ENCODE assay signal across 17 mouse cellular contexts in the genomic region with DNA sequence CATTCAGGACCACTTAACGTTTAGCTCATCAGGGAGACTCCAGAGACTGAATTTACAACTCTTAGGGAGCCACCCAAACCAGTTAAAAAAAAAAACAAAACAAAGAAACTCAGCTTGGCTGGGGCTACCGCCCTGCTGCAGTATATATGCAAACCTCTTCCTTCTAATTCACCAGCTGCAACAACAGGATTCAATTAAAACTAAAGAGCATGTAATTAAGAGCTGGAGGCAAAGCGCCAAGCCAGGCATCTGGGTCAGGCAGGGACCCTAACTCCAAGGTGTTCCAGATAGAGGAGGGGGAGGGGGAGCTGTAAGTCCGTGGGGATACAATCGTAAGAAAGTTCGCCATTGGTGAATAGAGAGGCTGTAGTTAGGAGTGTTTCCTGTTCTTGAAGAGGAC. TPM values are rescaled to one million over a fixed set of nuclear protein-coding genes. Genes with fewer than 3 reads are reported as not detected.
DNase-seq lines count a peak whose midpoint lies in the region; ATAC-seq and TF ChIP-seq lines count a peak whose summit lies in the region.
"Had no signal": no experiment of that assay in that cellular context is flagged by ENCODE, and none has a peak within 500 bp of the region (broad histone marks: within the 10 kb centered on the region; RNA-seq: fewer than 3 reads in every experiment).

No protein-coding gene starts in this region.

- no peak for TF ChIP-seq POLR2A in kidney, adult 2 months (IDR thresholded peaks at IDR 0.05; ENCODE audit: low read depth, low read length)

- H3K4me1 ChIP-seq in kidney, embryonic 14.5 days (ENCODE audit: control insufficient read depth, insufficient read depth, low read length), result no peaks in the 10 kb centered on the region
- H3K4me1 ChIP-seq in kidney, adult 2 months (ENCODE audit: control insufficient read depth, insufficient read depth, low read length), result no peaks in the 10 kb centered on the region
- H3K4me1 ChIP-seq in limb, embryonic 10.5 days, result peaks cover 22% of the 10 kb centered on the region

- no peak for DNase-seq in kidney, adult 2 months
- peak; percentile 71 for DNase-seq in retina, postnatal 1 day
- no peak for DNase-seq in retina, embryonic 14.5 days (ENCODE audit: low spot score)
- no peak for DNase-seq in limb, embryonic 10.5 days (ENCODE audit: low spot score)
- DNase-seq in frontal cortex, adult 2 months (ENCODE audit: extremely low spot score in 1 of 2, low spot score in 1 of 2), result no peak
- DNase-seq in gastrocnemius, postnatal 25 days, result no peak
- DNase-seq: adrenal gland, postnatal 25 days; B cell, adult 2 months; spleen, adult 18-20 months; thymus, postnatal 36 days had no signal

- WGBS in kidney, embryonic 14.5 days, result 24% methylated on average over 6 of the region's 6 CpGs
- 37% methylated on average over 6 of the region's 6 CpGs for WGBS in kidney, adult 2 months
- WGBS in limb, embryonic 10.5 days, result 29% methylated on average over 6 of the region's 6 CpGs

- H3K4me3 ChIP-seq in kidney, embryonic 14.5 days (ENCODE audit: low read length), result no peak overlapping the region
- no peak overlapping the region for H3K4me3 ChIP-seq in kidney, adult 2 months (ENCODE audit: insufficient read depth, low read depth, low read length)
- H3K4me3 ChIP-seq in limb, embryonic 10.5 days, result no peak overlapping the region
- H3K4me3 ChIP-seq: forebrain, embryonic 15.5 days; left cerebral cortex, adult 2 months; limb, embryonic 15.5 days; myocyte had no signal

- H3K27me3 ChIP-seq in kidney, embryonic 14.5 days (ENCODE audit: control insufficient read depth, insufficient read depth, low read length), result no peaks in the 10 kb centered on the region
- H3K27me3 ChIP-seq in kidney, adult 2 months (replicated peaks; ENCODE audit: control insufficient read depth, insufficient read depth, low read length), result no peaks in the 10 kb centered on the region
- no peaks in the 10 kb centered on the region for H3K27me3 ChIP-seq in limb, embryonic 10.5 days (ENCODE audit: low read depth, poor library complexity, severe bottlenecking)
- H3K27me3 ChIP-seq: forebrain, embryonic 15.5 days; limb, embryonic 15.5 days had no signal

- no peaks in the 10 kb centered on the region for H3K36me3 ChIP-seq in kidney, embryonic 14.5 days (ENCODE audit: control insufficient read depth, insufficient read depth, low read length)
- no peaks in the 10 kb centered on the region for H3K36me3 ChIP-seq in kidney, adult 2 months (ENCODE audit: control insufficient read depth, insufficient read depth, low read length)
- no peaks in the 10 kb centered on the region for H3K36me3 ChIP-seq in limb, embryonic 10.5 days
- H3K36me3 ChIP-seq: forebrain, embryonic 15.5 days; G1E; limb, embryonic 15.5 days had no signal

- ATAC-seq in kidney, embryonic 14.5 days (ENCODE audit: low FRiP score, low TSS enrichment), result peak; percentile 47; the same call in 1 of the 2 replicates
- ATAC-seq: forebrain, embryonic 15.5 days; inflammation-experienced regulatory T-cells, adult 6 months had no signal

- peak overlapping the region; percentile 15; the same call in 1 of the 2 replicates for H3K4me2 ChIP-seq in kidney, embryonic 14.5 days (replicated peaks; ENCODE audit: low read depth, low read length)
- H3K4me2 ChIP-seq: forebrain, embryonic 15.5 days; limb, embryonic 15.5 days had no signal

- no peak overlapping the region for H3K9ac ChIP-seq in kidney, embryonic 14.5 days (ENCODE audit: low read depth, low read length)
- H3K9ac ChIP-seq: forebrain, embryonic 15.5 days; limb, embryonic 15.5 days had no signal

- no peak for TF ChIP-seq CTCF in kidney, adult 2 months (conservative IDR thresholded peaks at IDR 0.05; ENCODE audit: insufficient read depth, insufficient read length, low read depth, low read length)

- peaks cover 5% of the 10 kb centered on the region; the same call in 1 of the 2 replicates for H3K9me3 ChIP-seq in kidney, embryonic 14.5 days (ENCODE audit: control insufficient read depth, low read length)
- H3K9me3 ChIP-seq in limb, embryonic 10.5 days (replicated peaks), result no peaks in the 10 kb centered on the region
- H3K9me3 ChIP-seq: forebrain, embryonic 15.5 days; limb, embryonic 15.5 days had no signal

- H3K27ac ChIP-seq in kidney, embryonic 14.5 days (ENCODE audit: low read depth, low read length), result no peak overlapping the region
- H3K27ac ChIP-seq in kidney, adult 2 months (ENCODE audit: insufficient read depth, low read depth, low read length), result no peak overlapping the region
- H3K27ac ChIP-seq in limb, embryonic 10.5 days, result peak overlapping the region; percentile 70
- H3K27ac ChIP-seq: forebrain, embryonic 15.5 days; left cerebral cortex, adult 2 months; limb, embryonic 15.5 days had no signal

RNA-seq across cellular contexts. Expression of gene Plbd1, which starts 15.5 kb away (rescaled TPM):
- 2.7 and 4.0 TPM in 2 replicates for polyA plus RNA-seq in kidney, embryonic 14.5 days (2014; fragmentation: Nextera tagmentation; extraction: Ambion mirVana)
- polyA plus RNA-seq in kidney, adult 2 months (2012; rRNA removed), result 16.7 and 22.8 TPM in 2 replicates
- polyA plus RNA-seq in limb, embryonic 10.5 days (2016; fragmentation: Nextera tagmentation; extraction: Ambion mirVana), result 0.63 and 1.4 TPM in 2 replicates
- 0.34 TPM in 2 replicates for polyA plus RNA-seq in frontal cortex, adult 2 months (2012; rRNA removed)
- 10 to 100 TPM; 18.3 to 18.8 TPM for total RNA-seq in gastrocnemius, postnatal 25 days (2021)
- total RNA-seq: G1E had no signal
- polyA plus RNA-seq: G1E had no signal
